Comparison of ENCODE assay signal across 10 mouse cellular contexts in genomic region chr11:8601411-8601821, GRCm38 (mm10).
DNase-seq lines count a peak whose midpoint lies in the region; ATAC-seq lines count a peak whose summit lies in the region.
"Had no signal": no experiment of that assay in that cellular context is flagged by ENCODE, and none has a peak within 500 bp of the region (broad histone marks: within the 10 kb centered on the region; RNA-seq: fewer than 3 reads in every experiment).

No protein-coding gene starts in this region.

- DNase-seq in cerebellum, postnatal 10 days, result peak; percentile 63 to 71
- no peak for DNase-seq in cerebellum, adult 8-10 months
- peak; percentile 51 for DNase-seq in neural tube, embryonic 10.5 days (ENCODE audit: extremely low spot score, low spot score)
- peak; percentile 62 for DNase-seq in mesoderm, embryonic 11.5 days (ENCODE audit: low read depth, low spot score)
- peak; percentile 25 for DNase-seq in thymus, postnatal 25 days
- no peak for DNase-seq in layer of hippocampus, adult 11-12 months (ENCODE audit: low spot score)
- DNase-seq in urinary bladder, adult 18-20 months (ENCODE audit: low spot score in 2 of 2), result no peak
- DNase-seq: liver; right cerebral cortex, postnatal 14 days had no signal

- no peak for ATAC-seq in neural tube, embryonic 15.5 days (ENCODE audit: low FRiP score)

- no peak overlapping the region for H3K27ac ChIP-seq in neural tube, embryonic 15.5 days (replicated peaks)

- H3K4me2 ChIP-seq in neural tube, embryonic 15.5 days, result no peak overlapping the region

- H3K27me3 ChIP-seq in neural tube, embryonic 15.5 days (replicated peaks), result no peaks in the 10 kb centered on the region

- 20% methylated on average over 7 of the region's 7 CpGs for WGBS in neural tube, embryonic 15.5 days

- no peaks in the 10 kb centered on the region for H3K9me3 ChIP-seq in neural tube, embryonic 15.5 days (replicated peaks)

- H3K4me1 ChIP-seq in neural tube, embryonic 15.5 days, result peaks cover 4% of the 10 kb centered on the region; the same call in 1 of the 2 replicates

- H3K36me3 ChIP-seq in neural tube, embryonic 15.5 days, result no peaks in the 10 kb centered on the region

- no peak overlapping the region for H3K4me3 ChIP-seq in neural tube, embryonic 15.5 days (replicated peaks)

- no peak overlapping the region for H3K9ac ChIP-seq in neural tube, embryonic 15.5 days (replicated peaks)

Comparison
In these comparisons a context has a peak if more than half of its experiments do, and no peak if none do; other contexts are left out.
1. DNase-seq: peak in cerebellum, postnatal 10 days (2 of 2), neural tube, embryonic 10.5 days (single experiment), mesoderm, embryonic 11.5 days (single experiment) and thymus, postnatal 25 days (single experiment); none in cerebellum, adult 8-10 months (single experiment), layer of hippocampus, adult 11-12 months (single experiment) and urinary bladder, adult 18-20 months (0 of 2).